Mouse (Mus musculus): ENCODE measurements at regions not wholly inside any gene's neighbourhood (a gene's known extent, or its start where the extent isn't known, plus 50 kb on each side); places are given as distances from the start of the nearest gene placed in this dataset.

- DNase-seq (ENCODE audit: low spot score): no peak
Measured at GRCm38 (mm10) chr13:107880551-107880950, 163.7 kb upstream of the Smim15 start.

GRCm38 (mm10) chr13:107879535-107879934, 164.7 kb upstream of the Smim15 start:
- no peak for DNase-seq (ENCODE audit: low spot score)

GRCm38 (mm10) chr13:107878980-107879379, 165.3 kb upstream of the Smim15 start:
- DNase-seq (ENCODE audit: low spot score): no peak

GRCm38 (mm10) chr13:107873244-107873667, 171.0 kb upstream of the Smim15 start:
- DNase-seq (ENCODE audit: low spot score): no peak

- DNase-seq (ENCODE audit: low spot score): no peak
Measured at GRCm38 (mm10) chr13:107872574-107872973, 171.7 kb upstream of the Smim15 start.

GRCm38 (mm10) chr13:107872137-107872536, 172.1 kb upstream of the Smim15 start:
- DNase-seq (ENCODE audit: low spot score): no peak

- no peak for DNase-seq (ENCODE audit: low spot score)
Measured at GRCm38 (mm10) chr13:107868906-107869305, 175.3 kb upstream of the Smim15 start.

GRCm38 (mm10) chr13:107866825-107867224, 177.4 kb upstream of the Smim15 start:
- DNase-seq (ENCODE audit: low spot score): no peak

- DNase-seq (ENCODE audit: low spot score): no peak
Measured at GRCm38 (mm10) chr13:107862793-107863654, 181.2 kb upstream of the Smim15 start.

- DNase-seq (ENCODE audit: low spot score): no peak
Measured at GRCm38 (mm10) chr13:107861384-107862134, 182.7 kb upstream of the Smim15 start.

- DNase-seq (ENCODE audit: low spot score): no peak
Measured at GRCm38 (mm10) chr13:107857043-107857755, 187.0 kb upstream of the Smim15 start.

GRCm38 (mm10) chr13:107850907-107851560, 193.2 kb upstream of the Smim15 start:
- DNase-seq (ENCODE audit: low spot score): no peak

- no peak for DNase-seq (ENCODE audit: low spot score)
Measured at GRCm38 (mm10) chr13:107848871-107849270, 195.4 kb upstream of the Smim15 start.

GRCm38 (mm10) chr13:107847179-107848012, 196.8 kb upstream of the Smim15 start:
- DNase-seq (ENCODE audit: low spot score): no peak

- DNase-seq (ENCODE audit: low spot score): no peak
Measured at GRCm38 (mm10) chr13:107846621-107847178, 197.5 kb upstream of the Smim15 start.

GRCm38 (mm10) chr13:107845838-107846237, 198.4 kb upstream of the Smim15 start:
- no peak for DNase-seq (ENCODE audit: low spot score)

- DNase-seq (ENCODE audit: low spot score): no peak
Measured at GRCm38 (mm10) chr13:107844085-107844484, 200.2 kb upstream of the Smim15 start.

GRCm38 (mm10) chr13:107838126-107838715, 206.0 kb upstream of the Smim15 start:
- DNase-seq (ENCODE audit: low spot score): no peak

GRCm38 (mm10) chr13:107837206-107837952, 206.9 kb upstream of the Smim15 start:
- DNase-seq (ENCODE audit: low spot score): no peak
